Mouse (Mus musculus): ENCODE data around the gene Akap11. TPM values are rescaled to one million over a fixed set of nuclear protein-coding genes. Genes with fewer than 3 reads are reported as not detected.

The Akap11 gene
- polyA plus RNA-seq, 1 experiment from 2014 or later = 39.6 TPM

GRCm38 (mm10) chr14:78534651-78535050 is 2.0 kb downstream of the Akap11 start:
- 74% methylated on average over 5 of the region's 5 CpGs for WGBS
- Histone ChIP-seq H3K36me3 (ENCODE audit: control insufficient read depth, insufficient read depth, low read length) (no peaks in the 10 kb centered on the region), H3K9me3 (ENCODE audit: control insufficient read depth, low read length) (no peaks in the 10 kb centered on the region), H3K27ac (replicated peaks; ENCODE audit: low read depth, low read length) (no peak overlapping the region), H3K9ac (replicated peaks; ENCODE audit: low read length) (no peak overlapping the region), H3K4me2 (ENCODE audit: low read length) (peak overlapping the region; percentile 62), H3K27me3 (ENCODE audit: control insufficient read depth, insufficient read depth, low read length) (no peaks in the 10 kb centered on the region), H3K4me1 (ENCODE audit: control insufficient read depth, insufficient read depth, low read length) (peaks cover 25% of the 10 kb centered on the region), H3K4me3 (replicated peaks; ENCODE audit: low read depth, low read length) (no peak overlapping the region)
- ATAC-seq (ENCODE audit: low FRiP score, low TSS enrichment) = no peak
- peak; percentile 4 for DNase-seq

GRCm38 (mm10) chr14:78533701-78534100 is 2.9 kb downstream of the Akap11 start:
- H3K9ac ChIP-seq (replicated peaks; ENCODE audit: low read length) = no peak overlapping the region
- no peak overlapping the region for H3K4me3 ChIP-seq (replicated peaks; ENCODE audit: low read depth, low read length)
- no peaks in the 10 kb centered on the region for H3K9me3 ChIP-seq (ENCODE audit: control insufficient read depth, low read length)
- H3K36me3 ChIP-seq (ENCODE audit: control insufficient read depth, insufficient read depth, low read length) = no peaks in the 10 kb centered on the region
- H3K4me2 ChIP-seq (ENCODE audit: low read length) = peak overlapping the region; percentile 11; the same call in 1 of the 2 replicates
- H3K4me1 ChIP-seq (ENCODE audit: control insufficient read depth, insufficient read depth, low read length) = peaks cover 25% of the 10 kb centered on the region
- ATAC-seq (ENCODE audit: low FRiP score, low TSS enrichment) (no peak), DNase-seq (no peak)
- no peaks in the 10 kb centered on the region for H3K27me3 ChIP-seq (ENCODE audit: control insufficient read depth, insufficient read depth, low read length)
- 94% methylated on average over 3 of the region's 3 CpGs for WGBS
- no peak overlapping the region for H3K27ac ChIP-seq (replicated peaks; ENCODE audit: low read depth, low read length)

GRCm38 (mm10) chr14:78532345-78532744 is 4.3 kb downstream of the Akap11 start:
- Histone ChIP-seq H3K4me1 (ENCODE audit: control insufficient read depth, insufficient read depth, low read length) (peaks cover 21% of the 10 kb centered on the region), H3K27ac (replicated peaks; ENCODE audit: low read depth, low read length) (no peak overlapping the region), H3K4me2 (ENCODE audit: low read length) (no peak overlapping the region), H3K4me3 (replicated peaks; ENCODE audit: low read depth, low read length) (no peak overlapping the region), H3K27me3 (ENCODE audit: control insufficient read depth, insufficient read depth, low read length) (no peaks in the 10 kb centered on the region), H3K9me3 (ENCODE audit: control insufficient read depth, low read length) (no peaks in the 10 kb centered on the region), H3K9ac (replicated peaks; ENCODE audit: low read length) (no peak overlapping the region), H3K36me3 (ENCODE audit: control insufficient read depth, insufficient read depth, low read length) (no peaks in the 10 kb centered on the region)
- 96% methylated on average over 6 of the region's 6 CpGs for WGBS
- DNase-seq (no peak), ATAC-seq (ENCODE audit: low FRiP score, low TSS enrichment) (no peak)

GRCm38 (mm10) chr14:78530256-78530655 is 6.4 kb downstream of the Akap11 start:
- 0 out of 2 replicates have a peak, but pooled peaks cover 2% of the 10 kb centered on the region for H3K36me3 ChIP-seq (ENCODE audit: control insufficient read depth, insufficient read depth, low read length)
- H3K4me2 ChIP-seq (ENCODE audit: low read length) = no peak overlapping the region
- no peak overlapping the region for H3K27ac ChIP-seq (replicated peaks; ENCODE audit: low read depth, low read length)
- H3K4me3 ChIP-seq (replicated peaks; ENCODE audit: low read depth, low read length) = no peak overlapping the region
- no peak for ATAC-seq (ENCODE audit: low FRiP score, low TSS enrichment)
- no peaks in the 10 kb centered on the region for H3K9me3 ChIP-seq (ENCODE audit: control insufficient read depth, low read length)
- DNase-seq = no peak
- no peaks in the 10 kb centered on the region for H3K27me3 ChIP-seq (ENCODE audit: control insufficient read depth, insufficient read depth, low read length)
- H3K4me1 ChIP-seq (ENCODE audit: control insufficient read depth, insufficient read depth, low read length) = peaks cover 13% of the 10 kb centered on the region
- no peak overlapping the region for H3K9ac ChIP-seq (replicated peaks; ENCODE audit: low read length)
- WGBS = 93% methylated on average over 3 of the region's 3 CpGs

GRCm38 (mm10) chr14:78528461-78529425 is 7.9 kb downstream of the Akap11 start:
- no peaks in the 10 kb centered on the region for H3K9me3 ChIP-seq (ENCODE audit: control insufficient read depth, low read length)
- ATAC-seq (ENCODE audit: low FRiP score, low TSS enrichment) (no peak), DNase-seq (no peak)
- no peak overlapping the region for H3K4me2 ChIP-seq (ENCODE audit: low read length)
- H3K36me3 ChIP-seq (ENCODE audit: control insufficient read depth, insufficient read depth, low read length) = 0 out of 2 replicates have a peak, but pooled peaks cover 2% of the 10 kb centered on the region
- no peaks in the 10 kb centered on the region for H3K27me3 ChIP-seq (ENCODE audit: control insufficient read depth, insufficient read depth, low read length)
- no peak overlapping the region for H3K9ac ChIP-seq (replicated peaks; ENCODE audit: low read length)
- 93% methylated on average over 8 of the region's 8 CpGs for WGBS
- no peak overlapping the region for H3K4me3 ChIP-seq (replicated peaks; ENCODE audit: low read depth, low read length)
- H3K27ac ChIP-seq (replicated peaks; ENCODE audit: low read depth, low read length) = no peak overlapping the region
- H3K4me1 ChIP-seq (ENCODE audit: control insufficient read depth, insufficient read depth, low read length) = peaks cover 1% of the 10 kb centered on the region; the same call in 1 of the 2 replicates

- Histone ChIP-seq H3K4me3 (replicated peaks; ENCODE audit: low read depth, low read length) (no peak overlapping the region), H3K27me3 (ENCODE audit: control insufficient read depth, insufficient read depth, low read length) (no peaks in the 10 kb centered on the region), H3K4me1 (ENCODE audit: control insufficient read depth, insufficient read depth, low read length) (no peaks in the 10 kb centered on the region), H3K36me3 (ENCODE audit: control insufficient read depth, insufficient read depth, low read length) (peaks cover 5% of the 10 kb centered on the region; the same call in 1 of the 2 replicates), H3K9ac (replicated peaks; ENCODE audit: low read length) (no peak overlapping the region), H3K27ac (replicated peaks; ENCODE audit: low read depth, low read length) (no peak overlapping the region), H3K4me2 (ENCODE audit: low read length) (no peak overlapping the region), H3K9me3 (ENCODE audit: control insufficient read depth, low read length) (no peaks in the 10 kb centered on the region)
- DNase-seq (no peak), ATAC-seq (ENCODE audit: low FRiP score, low TSS enrichment) (no peak)
- 79% methylated on average over 6 of the region's 6 CpGs for WGBS
Observed at GRCm38 (mm10) chr14:78526907-78527306, 9.7 kb downstream of the Akap11 start.

GRCm38 (mm10) chr14:78526475-78526874 is 10.1 kb downstream of the Akap11 start:
- ATAC-seq (ENCODE audit: low FRiP score, low TSS enrichment) = no peak
- 84% methylated on average over 3 of the region's 3 CpGs for WGBS
- H3K4me1 ChIP-seq (ENCODE audit: control insufficient read depth, insufficient read depth, low read length) = no peaks in the 10 kb centered on the region
- no peak overlapping the region for H3K4me3 ChIP-seq (replicated peaks; ENCODE audit: low read depth, low read length)
- no peak overlapping the region for H3K9ac ChIP-seq (replicated peaks; ENCODE audit: low read length)
- no peak for DNase-seq
- no peak overlapping the region for H3K4me2 ChIP-seq (ENCODE audit: low read length)
- no peak overlapping the region for H3K27ac ChIP-seq (replicated peaks; ENCODE audit: low read depth, low read length)
- H3K27me3 ChIP-seq (ENCODE audit: control insufficient read depth, insufficient read depth, low read length) = no peaks in the 10 kb centered on the region
- peaks cover 8% of the 10 kb centered on the region; the same call in 1 of the 2 replicates for H3K36me3 ChIP-seq (ENCODE audit: control insufficient read depth, insufficient read depth, low read length)
- H3K9me3 ChIP-seq (ENCODE audit: control insufficient read depth, low read length) = no peaks in the 10 kb centered on the region

- Histone ChIP-seq H3K27ac (replicated peaks; ENCODE audit: low read depth, low read length) (no peak overlapping the region), H3K9me3 (ENCODE audit: control insufficient read depth, low read length) (no peaks in the 10 kb centered on the region), H3K4me2 (ENCODE audit: low read length) (no peak overlapping the region), H3K4me1 (ENCODE audit: control insufficient read depth, insufficient read depth, low read length) (no peaks in the 10 kb centered on the region), H3K4me3 (replicated peaks; ENCODE audit: low read depth, low read length) (no peak overlapping the region), H3K9ac (replicated peaks; ENCODE audit: low read length) (no peak overlapping the region), H3K27me3 (ENCODE audit: control insufficient read depth, insufficient read depth, low read length) (no peaks in the 10 kb centered on the region), H3K36me3 (ENCODE audit: control insufficient read depth, insufficient read depth, low read length) (peaks cover 8% of the 10 kb centered on the region; the same call in 1 of the 2 replicates)
- no peak for ATAC-seq (ENCODE audit: low FRiP score, low TSS enrichment)
- no peak for DNase-seq
- 96% methylated on average over 3 of the region's 3 CpGs for WGBS
Observed at GRCm38 (mm10) chr14:78525611-78526457, 10.8 kb downstream of the Akap11 start.

All from midbrain, embryonic 14.5 days (tissue).